Mouse (Mus musculus) spleen, postnatal 36 days (tissue): ENCODE measurements around the gene Nme3.

Source experiments
- DNase-seq, 2 experiments: peaks; one replicate each; pipeline ENCODE4 v3.0.0; 2022; ENCODE audit warnings: low spot score in 2 of 2, mixed read lengths in 1 of 2

The Nme3 gene

DNA sequence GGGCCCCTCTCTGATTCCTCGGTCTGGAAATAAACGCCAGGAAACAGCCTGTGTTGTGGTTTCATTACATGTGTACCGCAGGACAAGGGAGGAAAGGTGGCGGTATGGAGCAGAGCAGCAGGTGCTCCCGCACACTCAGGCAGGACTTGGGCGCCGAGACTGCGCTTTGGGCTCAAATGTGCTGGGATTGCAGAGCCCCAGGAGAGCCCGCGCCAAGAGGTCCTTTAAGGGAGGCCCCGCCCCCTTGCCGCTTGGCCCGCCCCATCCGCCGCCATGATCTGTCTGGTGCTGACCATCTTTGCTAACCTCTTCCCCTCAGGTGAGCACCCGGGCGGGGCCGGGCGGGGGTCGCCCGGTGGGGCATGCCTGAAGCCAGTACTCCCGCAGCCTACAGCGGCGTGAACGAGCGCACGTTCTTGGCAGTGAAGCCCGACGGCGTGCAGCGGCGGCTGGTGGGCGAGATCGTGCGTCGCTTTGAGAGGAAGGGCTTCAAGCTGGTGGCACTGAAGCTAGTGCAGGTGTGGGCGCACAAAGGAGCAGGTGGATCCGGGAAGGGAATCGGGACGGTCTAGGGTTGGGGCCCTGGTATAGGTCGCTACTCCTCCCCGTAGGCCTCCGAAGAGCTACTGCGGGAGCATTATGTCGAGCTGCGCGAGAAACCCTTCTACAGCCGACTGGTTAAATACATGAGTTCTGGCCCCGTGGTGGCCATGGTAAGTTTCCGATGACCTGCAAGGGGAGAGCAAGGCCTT lies at the start of gene Nme3:
TSS of gene Nme3 (plus strand) at position 260 of the 752 bp plus-strand sequence.
- peak; percentile 70 to 75 for DNase-seq

DNA sequence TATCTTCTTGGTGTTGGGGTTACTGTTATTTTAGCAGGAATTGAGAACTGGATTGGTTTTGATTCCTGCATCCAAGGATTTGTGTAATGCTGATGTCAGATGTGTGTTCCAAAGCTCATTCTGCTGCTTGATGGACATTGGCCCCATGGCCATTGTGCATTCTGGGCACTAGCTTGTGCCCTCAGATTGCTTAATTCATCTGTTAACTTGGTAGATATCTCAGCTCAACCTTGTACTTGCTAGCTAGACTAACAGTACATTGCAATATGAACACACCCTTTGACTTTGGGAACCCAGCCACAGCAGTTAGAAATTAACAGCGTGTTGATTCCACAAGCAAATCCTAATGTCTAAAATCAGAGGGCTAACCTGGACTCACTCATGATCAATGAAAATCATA lies 48.9 kb upstream of the Nme3 start:
- DNase-seq, result no peak

DNA sequence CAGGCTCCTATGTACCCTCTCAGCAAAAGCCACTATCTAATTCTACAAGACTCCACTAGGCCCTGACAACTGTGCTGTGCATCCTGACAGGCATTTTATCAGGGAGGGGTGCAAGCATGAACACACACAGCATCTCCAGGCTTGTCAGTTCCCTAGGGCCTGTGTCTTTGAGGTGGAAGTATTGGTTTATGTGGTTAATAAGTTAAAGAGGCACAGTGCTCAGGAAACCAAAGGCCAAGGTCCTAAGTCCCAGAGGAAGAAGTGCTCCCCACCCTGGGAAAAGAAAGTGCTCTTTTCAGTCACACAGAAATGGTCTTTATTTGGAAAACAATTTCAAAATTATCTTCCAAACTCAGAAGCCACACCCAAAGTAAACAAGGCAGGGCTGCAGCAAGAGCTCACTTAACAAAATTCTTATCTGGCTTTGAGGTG lies 47.7 kb upstream of the Nme3 start:
- peak; percentile 29 to 48 for DNase-seq

DNA sequence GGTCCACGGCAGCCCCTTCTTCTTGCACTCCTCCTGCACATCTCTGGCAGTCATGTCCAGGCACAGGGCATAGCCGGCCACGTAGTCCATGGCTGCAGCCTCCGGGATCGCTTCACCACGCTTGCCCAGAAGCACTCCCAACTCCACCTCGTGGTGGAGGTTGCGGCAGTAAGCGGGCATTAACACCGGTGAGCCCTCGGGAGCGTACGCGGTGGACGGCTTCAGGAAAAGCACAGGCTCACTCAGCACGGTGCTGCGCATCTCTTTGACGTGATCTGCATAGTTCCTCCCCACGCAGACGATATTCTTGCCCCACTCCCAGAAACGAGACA lies 46.6 kb upstream of the Nme3 start:
- DNase-seq, result no peak

DNA sequence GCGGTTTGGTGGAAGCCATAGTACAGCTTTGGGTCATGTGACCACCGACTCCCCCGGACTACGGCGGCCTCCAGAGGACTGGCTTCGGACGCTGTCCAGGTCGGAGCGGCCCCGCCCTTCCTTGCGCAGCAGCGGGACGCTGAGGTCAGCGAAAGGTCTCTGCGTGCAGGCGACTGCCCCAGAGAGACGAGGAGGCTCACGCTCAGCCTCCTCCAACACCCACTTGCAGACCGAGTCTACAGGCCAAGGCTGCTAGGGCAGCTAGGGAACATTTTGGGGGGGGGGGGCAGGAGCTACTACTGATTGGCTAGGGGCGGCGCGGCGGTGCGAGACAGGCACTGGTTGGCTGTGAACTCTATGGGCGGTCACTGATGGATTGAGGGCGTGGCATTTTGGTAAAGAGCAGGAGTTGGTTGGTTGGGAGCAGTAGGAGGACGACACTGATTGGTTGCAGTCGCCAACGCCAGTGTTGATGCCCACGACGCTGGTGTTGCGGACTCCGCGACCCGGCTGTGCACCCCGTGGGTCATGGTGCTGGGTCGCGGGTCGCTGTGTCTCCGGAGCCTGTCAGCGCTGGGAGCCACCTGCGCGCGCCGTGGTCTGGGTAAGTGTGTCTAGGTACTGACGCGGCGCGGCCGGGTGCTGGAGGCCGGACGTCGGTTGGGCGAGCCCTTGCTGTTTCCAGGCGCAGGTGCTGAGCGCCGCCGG lies 46.1 kb upstream of the Nme3 start, which contains the start of gene Fahd1:
TSS of gene Fahd1 (minus strand) at position 300 of the 708 bp plus-strand sequence.
- peak; percentile 96 to 98 for DNase-seq

DNA sequence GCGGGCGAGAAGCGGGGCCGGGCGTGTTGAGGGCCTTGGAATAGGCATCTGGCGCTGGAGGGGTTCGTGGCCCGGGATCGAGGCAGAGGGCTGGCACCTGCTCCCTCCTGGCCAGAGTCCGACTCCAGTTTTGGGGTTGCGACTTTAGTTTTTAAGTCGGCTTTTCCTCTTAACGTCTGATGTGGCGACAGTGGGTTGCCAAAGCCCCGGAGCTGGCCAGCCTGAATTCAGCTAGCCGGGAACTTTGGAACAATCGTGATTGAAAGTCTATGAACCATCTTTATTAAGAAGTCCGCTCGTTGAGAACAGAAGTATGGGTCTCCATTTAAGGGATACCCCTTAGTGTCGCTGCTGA lies 45.5 kb upstream of the Nme3 start:
- DNase-seq, result no peak

DNA sequence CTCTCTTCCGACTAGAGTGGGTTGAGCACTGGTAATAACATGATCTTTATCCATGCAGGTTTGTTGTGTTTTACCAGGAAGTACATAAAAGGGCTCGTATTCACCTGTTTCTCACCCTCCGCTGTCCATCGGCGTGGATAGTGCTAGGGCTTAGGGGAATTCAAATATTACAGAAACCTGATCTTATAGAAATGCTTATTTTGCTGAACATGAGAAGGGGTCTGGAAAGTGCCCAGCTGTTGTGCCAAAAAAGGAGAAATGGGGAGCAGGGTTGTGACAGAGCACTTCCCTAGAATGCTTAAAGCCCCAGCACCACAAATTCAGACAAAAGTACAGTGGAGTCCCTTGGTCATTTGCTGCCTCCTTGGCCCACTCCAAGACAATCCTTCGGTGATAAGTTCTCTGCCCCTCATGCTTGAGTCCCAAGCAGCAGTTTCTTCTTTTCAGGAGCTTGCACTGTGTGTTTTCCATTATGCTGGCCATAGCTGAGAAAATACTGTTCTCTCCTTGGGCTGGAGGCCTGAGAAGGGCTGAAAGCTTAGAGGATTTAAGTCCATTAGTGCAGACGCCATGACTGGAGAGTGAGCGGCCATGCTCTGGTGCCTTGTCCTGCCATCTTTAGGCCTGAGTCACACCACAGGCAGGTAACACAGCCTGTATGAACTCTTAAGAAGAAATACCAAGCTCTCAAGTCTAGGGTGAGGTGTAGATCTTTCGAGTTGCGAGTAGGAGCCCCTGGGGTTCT lies 44.7 kb upstream of the Nme3 start:
- no peak for DNase-seq

DNA sequence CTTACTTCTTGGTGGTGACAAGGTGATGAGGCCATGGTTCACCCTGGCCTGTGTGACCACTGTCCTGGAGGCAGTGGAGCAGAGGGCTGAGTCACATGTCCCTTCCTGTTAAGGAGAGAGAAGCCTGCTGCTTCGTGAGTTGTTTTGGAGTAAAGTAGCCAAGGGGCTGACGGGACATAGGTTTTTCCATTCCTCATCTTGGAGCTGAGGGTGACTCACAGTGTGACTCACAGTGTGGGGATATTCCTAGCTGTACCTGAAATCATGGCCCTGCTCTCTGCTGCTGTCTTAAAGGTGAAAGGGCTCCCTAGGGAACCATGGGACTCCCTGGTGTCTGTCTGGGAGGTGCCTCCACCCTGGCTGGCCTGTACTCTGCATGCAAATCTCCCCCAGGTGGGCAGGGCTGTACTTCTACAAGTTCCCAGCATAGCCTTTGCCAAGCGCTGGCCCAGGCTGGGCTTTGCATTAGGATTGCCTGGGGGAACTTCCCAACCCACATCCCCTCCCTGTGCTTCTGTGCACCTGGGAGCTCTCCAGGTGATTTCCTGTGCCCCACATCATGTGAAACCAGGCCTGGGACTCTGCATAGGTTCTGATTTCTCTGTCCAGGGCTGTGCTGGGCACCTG lies 40.3 kb upstream of the Nme3 start:
- no peak for DNase-seq

DNA sequence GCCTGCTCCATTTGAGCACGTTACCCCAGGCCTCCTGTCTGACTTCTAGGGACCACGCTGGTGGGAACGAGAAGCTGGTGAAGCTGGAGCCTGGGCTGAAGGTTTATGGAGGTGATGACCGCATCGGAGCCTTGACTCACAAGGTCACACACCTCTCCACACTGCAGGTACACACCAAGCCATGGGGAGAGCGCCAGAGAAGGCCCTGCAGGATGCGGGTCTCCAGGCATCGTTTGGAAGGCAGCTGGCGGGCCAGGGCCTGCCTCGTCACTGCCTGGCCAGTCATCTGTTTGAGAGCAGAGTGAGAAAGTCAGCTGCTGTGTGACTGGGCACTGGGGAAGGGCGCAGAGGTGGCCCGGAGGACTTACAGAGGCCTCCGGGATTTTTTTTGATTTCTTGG lies 39.7 kb upstream of the Nme3 start:
- no peak for DNase-seq

DNA sequence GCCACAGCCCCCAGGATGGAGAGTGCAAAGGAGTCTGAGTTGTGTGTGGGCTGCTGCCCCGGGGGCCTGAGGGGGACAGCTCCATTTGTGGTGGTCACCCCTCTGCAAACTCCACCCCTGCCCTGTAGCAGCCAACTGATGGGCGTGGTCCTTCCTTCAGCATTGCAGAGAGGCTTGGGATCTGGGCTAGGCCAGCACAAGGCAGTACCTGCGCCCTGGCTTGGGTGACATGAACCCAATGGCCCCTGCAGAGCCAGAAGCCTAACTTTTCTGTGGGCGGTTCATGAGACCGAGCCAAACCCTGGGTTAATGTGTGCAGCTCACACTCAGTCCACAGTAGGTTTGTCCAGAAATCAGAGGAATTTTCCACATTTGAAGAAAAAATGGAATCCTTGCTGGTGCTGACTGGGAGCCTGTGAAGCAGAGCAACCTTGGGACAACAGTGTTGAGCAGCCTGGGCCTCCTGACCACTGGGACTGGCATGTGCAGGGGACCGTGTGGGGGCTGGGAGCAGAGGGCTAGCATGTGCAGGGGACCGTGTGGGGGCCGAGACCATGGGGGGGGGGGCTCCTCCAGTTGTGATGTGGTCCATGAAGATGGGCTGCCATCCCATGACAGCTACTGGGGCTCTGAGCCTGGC lies 38.3 kb upstream of the Nme3 start:
- peak in 1 of 2 experiments; percentile 54 for DNase-seq

DNA sequence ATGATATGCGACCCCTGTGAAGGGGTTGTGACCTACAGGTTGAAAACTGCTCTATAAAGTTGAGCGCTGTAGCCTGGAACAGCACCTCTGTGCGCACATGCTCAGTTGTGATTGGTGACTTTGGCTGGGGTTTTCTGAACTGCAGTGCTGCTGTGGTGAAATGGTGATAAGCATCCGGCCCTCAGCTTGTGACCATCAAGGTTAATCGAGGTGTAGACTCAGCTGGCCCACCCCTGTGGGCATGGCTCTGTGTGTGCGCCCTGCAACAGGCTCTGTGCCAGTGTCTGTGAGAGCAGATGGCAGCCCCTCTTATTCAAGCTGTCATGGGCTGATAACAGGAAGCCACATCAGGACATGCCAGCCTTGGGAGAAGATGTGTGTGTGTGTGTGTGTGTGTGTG lies 37.3 kb upstream of the Nme3 start:
- DNase-seq, result peak; percentile 72 to 84

DNA sequence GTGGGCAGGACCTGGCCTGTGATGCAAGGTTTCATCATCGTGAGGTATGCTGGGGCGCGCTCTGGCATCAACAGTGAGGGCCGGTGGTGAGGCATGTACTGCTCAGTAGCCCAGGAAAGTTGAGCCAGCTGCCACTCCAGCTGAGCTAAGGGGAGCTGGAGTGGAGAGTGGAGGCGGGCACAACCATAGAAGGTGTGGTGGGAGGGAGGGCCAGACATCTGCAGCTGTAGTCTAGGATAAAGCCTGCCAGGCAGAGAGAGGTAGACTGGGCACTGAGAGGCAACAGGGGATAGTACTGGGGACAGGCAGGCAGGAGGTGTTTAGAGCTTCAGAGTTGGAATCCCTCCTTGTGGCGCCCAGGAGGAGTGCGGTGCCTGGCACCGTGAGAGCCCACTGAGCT lies 36.2 kb upstream of the Nme3 start:
- peak; percentile 51 to 64 for DNase-seq

DNA sequence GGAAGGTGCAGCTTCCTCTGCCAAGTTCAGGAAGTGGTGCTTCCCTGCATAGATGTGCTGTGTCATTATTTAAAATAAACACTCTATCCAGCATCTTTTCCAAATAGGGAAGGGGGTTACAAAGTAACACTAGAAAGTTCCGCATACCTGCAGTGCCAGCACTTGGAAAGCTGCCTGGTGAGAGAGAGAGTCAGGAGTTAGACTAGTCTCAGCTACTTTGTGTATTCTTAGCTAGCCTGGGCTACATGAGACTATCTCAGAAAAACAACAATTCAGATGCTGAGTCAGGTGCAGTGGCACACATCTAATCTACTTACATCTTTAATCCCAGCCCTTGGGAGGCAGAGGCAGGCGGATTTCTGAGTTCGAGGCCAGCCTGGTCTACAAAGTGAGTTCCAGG lies 34.5 kb upstream of the Nme3 start:
- DNase-seq, result no peak

DNA sequence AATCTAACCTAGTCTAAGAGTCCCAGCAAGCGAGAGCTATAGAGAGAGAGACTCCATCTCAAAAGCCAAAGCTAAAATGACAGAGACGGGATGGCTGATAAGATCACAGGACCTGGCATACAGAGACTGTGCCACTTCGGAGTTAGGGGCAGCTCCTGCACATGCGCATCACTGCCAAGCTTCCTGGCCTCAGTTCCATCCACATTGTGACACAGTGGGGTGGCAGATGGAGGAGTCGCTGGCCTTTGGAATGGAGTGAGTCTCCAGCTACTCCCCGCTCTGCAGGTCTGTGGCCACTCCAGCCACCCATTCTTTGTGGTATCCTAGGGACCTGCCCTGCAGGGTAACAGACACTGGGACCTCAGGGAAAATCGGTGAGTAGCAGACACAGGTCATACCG lies 30.5 kb upstream of the Nme3 start, which contains the start of gene Igfals:
TSS of gene Igfals (plus strand) at position 222 of the 400 bp plus-strand sequence.
- DNase-seq, result no peak

DNA sequence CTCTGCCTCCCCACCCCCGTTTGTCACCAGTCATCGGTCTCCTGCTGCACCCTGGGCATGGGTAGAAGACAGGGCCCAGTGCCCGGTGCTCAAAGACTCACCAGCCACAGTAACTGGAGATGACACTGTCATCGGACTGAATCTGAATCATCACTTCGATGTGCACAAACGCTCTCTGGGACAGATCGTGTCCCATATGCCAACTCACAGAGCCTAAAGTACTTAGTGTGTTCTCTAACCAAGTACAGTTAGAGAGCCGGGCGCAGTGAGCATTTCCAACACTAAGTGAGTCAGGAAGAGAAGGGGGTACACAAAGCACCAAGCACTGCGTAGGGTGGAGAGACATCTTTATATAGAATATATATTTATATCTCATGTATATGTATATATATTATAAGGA lies 28.4 kb upstream of the Nme3 start:
- no peak for DNase-seq

DNA sequence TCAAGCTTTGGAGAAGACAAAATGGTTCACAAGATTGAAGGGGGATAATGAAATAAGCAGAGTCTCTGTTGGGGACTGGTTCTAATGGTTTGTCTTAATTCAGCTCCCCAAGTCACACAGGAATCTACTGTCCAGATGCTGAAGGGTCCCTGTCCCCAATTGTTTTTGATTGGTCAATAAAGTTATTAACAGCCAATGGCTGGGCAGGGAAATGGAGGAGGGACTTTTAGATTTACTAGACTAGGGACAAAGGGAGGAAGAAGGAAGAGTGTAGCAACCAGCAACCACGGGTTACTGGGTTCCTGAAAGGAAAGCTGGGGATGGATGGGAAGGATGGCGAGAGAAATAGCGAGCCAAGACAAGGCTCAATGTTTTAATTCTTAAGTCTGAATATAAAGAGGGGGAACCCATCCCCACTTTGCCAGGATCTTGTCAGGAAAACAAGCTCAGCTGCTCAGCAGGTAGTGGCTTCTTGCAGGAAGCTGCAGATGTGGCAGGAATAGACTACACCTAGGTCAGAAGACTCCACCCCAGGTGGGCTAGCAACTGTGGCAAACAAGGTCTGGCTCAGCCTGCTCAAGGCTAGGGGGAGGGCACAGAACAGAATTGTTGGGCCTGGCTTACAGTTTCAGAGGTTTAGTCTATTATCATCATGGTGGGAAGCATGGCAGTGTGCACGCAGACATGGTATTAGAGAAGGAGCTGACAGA lies 22.4 kb upstream of the Nme3 start:
- no peak for DNase-seq

DNA sequence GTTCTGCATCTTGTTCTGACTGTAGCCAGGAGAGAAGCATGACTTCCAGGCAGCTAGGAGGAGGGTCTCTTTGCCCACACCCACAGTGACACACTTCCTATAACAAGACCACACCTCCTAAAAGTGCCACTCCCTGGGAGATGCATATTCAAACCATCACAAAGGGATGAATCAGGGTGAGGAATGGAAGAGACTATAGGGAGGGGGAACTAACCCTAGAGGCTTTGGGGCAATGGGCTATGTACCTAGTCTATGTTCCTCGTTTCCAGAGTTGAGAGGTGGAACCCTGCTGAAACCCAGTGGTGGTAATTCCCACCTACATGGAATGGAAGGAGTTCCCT lies 21.9 kb upstream of the Nme3 start:
- no peak for DNase-seq

DNA sequence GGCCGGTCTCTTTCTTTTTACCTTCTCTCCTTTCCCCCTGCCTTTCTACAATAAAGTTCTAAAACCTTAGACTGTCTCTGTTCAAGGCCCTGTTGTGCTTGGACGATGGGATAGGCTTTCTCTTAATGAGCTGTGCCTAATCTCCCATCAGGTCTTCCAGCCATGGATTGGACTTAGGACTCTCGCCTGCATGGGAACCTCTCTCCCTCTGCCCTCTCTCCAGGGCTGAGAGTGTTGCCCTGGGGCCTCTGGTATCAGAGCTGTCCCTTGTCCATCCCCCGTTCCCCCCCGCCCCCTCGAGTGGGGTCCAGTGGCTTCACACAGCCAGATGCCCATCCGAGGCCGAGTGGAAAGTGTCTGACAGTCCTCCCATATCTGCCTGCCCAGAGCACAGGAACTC lies 21.3 kb upstream of the Nme3 start:
- DNase-seq, result no peak

DNA sequence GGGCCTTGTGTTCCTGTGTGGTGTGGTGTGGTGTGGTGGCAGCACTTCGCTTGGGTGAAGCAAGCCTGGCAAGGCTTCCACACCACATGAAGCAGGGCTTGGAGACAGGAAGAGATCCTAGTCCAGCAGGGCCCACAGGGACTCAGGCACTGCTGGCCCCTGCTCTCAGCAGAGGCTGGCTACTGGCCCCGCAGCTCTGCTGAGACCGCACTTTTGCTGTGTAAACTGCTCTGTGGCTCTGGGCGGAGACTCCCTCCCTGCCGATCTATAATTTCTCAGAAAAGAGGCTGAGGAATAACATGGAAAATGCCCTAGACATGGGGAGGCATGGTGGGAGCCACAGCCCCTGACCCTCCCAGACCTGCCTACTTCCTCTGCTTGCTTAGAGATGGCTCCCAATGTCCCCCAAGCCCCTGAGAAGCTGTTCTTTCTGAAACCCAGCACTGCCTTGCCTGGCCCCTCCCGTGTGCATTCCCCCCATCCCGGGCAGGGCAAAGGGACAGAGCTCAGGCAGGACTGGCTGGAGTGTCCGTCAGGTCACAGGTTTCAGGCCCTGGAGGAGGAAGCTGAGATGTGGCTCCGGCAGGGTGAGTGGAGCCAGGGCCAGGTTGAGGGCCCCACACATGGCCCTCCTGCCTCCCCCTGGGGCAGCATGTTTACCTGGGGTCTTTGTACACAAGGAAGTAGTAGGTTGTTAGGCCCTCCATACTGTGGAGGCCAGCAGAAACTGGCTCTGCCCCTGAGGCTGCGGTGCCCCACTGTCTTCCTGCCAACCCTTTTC lies 18.8 kb upstream of the Nme3 start:
- no peak for DNase-seq

DNA sequence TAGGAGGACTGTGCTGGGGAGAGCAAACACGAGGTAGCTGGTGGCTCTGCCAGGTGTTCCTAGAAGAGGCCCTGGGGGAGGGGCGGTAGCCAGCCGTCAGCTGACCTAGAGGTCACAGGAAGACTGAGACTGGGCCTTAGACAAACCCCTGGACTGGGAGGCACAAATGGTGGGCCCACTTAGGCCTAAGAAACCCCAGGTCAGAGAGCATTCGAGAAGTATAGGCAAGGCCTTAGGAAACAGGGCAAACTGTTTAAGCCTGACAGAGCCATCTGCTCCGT lies 18.2 kb upstream of the Nme3 start:
- no peak for DNase-seq

DNA sequence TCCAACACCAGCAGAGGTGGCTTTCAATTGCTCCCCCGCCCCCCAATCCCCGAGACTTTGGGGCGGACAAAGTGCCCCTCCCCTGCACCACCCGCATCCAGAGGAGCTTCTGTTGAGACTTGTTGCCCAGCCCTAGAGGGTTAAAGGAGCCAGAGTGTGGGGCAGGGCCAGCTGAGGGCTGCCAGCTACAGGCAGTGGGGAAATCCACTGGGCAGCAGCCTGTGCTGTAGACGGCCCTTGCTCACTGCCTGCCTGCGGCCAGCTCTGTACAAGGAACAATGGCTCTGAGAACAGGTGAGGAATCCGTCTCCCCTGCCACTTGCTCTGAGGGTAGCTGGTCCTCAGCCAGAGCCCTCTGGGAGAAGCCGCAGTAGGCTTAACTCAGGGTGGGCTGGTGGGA lies 17.8 kb upstream of the Nme3 start:
- DNase-seq, result no peak
